Mouse (Mus musculus): ENCODE measurements around the gene Rfx6.

Rfx6 gene

DNA sequence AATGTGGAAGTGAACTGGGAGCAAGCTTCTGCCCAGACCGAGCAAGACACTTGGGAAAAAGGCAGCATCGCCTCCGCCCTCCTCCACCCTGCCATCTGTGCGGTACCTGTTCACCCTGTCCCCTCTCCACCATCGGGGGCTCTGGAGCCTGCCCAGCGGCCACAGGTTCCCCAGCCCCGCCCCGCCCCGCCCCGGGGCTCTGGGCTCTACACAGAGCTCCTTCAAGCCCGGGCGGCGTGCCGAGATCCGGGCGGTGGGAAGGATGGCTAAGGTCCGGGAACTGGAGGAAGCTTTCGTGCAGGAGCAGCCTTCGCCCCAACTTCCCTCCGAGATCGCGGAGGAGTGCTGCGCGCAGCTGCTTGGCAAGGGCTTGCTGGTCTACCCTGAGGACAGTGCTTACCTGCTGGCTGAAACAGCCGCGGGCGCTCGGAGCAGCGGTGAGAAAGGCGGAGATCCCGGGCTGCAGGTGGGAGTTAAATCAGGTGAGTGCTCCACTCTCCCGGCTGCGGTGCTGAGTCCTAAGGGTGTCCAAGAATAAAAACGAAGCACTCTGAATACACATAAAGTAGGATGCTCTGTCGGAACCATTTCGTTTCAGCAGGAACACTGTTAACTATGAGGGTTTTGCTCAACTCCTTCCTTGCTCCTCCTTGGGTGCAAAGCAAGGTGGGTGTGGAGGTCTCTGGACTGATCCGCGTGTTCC is at the start of gene Rfx6:
Rfx6 (plus strand) TSS at position 209 of the 703 bp plus-strand sequence.
- no peak for DNase-seq

DNA sequence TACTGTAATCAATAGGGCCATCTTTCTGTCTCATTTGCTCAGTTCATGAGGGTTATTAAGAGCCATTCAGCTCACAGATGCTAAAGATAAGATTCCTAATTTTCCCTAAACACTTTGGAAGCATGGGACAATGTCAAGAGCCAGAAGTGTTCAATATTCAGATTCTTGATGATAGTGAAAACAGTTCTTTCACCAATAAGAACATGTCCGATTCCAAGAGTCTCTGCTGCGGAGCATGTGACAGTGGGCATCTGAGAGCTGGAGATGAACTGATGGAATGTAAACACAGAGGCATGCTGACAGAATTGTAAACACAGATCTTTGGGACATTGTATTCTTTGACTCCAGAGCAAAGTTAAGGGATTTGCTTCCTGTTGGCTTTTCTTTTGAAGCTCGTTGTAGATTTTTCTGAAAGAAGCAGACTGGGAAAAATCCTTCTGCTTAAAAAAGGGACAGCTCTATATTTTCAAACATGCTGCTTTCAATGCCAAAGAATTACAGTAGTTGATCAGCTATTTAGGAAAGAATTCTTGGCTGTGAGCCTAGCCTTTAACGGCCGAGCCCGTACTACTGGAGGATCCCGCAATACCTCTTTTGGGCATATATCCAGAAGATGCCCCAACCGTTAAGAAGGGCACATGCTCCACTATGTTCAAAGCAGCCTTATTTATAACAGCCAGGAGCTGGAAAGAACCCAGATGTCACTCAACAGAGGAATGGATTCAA is 46.0 kb upstream of the Rfx6 start, which contains the start of gene Gprc6a:
Gprc6a (minus strand) TSS at position 51 of the 726 bp plus-strand sequence.
- DNase-seq: peak; percentile 6

DNA sequence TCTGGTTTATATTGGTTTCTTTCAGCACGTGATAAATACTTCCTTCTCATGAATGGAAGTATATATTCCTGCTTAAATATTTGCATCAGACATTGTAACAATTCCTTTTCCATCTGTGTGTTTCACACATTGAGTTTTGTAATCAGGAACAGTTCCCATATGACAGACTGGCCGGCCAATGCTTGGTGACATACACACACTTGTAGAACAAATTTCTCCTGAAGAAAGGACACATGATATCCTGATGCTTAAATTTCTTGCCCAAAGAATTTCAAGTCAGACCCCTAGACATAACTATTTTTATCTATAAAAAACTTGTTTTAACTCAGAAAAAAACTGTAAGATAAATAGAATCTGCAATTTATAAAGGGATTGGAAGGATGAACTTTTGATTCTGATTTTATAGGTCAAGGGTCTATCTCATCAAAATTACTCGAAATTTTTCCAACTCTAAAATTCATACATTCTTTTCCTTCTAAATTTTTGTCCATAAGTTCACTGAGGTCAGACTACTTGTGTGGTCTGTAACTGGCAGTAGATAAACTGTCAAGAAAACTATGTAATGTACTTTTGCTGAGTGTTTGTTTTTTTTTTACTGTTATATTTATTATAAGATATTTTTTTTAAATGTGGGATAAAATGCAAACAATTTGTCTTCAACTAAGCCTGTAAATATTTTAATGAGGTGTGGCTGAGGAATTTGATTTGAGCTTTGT is 27.9 kb upstream of the Rfx6 start:
- DNase-seq: no peak

DNA sequence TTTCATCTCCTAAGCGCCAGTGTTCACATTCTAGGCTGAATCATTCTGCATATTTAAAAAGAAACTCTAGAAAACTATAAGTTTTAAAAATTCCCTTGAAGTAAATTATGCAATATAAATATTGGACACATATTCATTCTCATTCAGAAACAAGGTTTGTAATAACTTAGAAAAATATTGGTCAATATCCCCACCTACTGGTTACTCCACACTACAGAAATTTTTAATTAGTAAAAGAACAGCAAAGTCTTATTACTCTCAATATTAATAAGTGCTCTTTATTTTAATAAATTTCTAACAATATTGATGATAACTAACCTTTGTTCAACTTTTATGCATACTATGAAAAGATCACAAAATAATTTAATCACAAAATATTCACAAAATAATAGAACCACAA is 20.2 kb upstream of the Rfx6 start:
- DNase-seq: no peak

DNA sequence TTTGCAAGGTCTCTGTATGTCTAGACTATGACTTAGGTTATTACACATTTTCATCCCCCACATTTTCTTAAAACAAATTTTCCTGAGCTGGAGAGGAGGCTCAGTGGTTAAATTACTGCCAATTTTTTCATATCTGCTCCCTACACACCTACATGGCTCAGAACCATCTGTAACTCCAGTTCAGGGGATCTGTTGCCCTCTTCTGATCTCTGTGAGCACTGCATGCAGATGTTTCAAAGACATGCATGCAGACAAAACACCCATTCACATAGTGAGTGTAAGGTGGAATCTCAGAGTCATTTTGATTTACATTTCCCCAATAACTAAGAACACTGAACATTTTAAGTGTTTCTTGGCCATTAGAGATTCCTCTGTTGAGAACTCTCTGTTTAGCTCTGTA is 8.2 kb upstream of the Rfx6 start:
- no peak for DNase-seq

DNA sequence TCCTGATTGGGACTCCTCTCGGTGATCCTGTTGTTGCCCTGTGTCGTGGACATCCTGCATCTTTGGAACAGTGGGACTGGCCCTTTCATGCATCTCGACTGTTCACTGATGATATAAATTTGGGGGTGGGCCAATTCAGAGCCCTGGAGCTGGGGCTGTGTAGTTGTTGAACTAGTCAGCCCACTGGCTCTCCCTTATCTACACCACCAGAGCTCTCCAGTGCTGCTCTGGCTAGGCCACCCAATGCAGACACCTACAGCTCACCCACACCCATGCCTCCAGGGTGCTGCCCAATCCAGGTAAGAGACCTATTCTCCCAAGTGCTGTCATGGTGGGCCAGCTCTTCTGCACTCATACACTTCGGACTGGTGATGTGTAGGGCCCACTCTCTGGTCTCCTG is 6.0 kb upstream of the Rfx6 start:
- DNase-seq: no peak

DNA sequence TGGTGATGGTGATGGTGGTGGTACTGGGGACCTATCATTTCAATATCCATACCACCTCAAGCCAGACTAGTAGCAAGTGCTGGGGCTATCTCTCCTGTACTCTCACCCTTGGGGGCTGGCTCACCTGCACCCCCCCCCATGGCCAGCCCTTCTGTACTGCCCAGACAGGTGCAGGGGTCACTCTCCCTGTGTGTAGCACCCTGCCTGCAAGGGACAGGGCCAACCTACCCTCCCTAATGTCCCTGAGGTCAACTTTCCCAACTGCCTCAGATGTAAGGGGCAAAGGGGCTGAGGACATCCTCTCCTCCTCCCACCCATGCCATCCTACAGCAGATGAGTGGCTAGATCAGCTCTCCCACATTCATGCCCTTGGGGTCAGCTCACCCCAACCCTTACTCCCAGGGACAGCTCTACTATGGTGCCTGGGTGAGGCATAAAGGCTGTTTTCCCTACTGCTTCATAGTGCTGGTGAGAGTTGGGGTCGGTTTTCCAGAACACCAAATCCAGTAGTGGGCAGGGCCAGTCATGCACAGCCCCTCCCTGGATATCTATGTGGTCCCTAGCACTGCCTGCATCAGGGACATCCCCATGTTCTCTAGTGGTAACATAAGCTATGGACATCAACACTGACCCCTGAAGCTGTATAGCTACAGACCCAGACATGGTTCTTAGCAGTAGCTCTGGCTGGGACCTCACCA is 5.3 kb upstream of the Rfx6 start:
- DNase-seq: no peak

DNA sequence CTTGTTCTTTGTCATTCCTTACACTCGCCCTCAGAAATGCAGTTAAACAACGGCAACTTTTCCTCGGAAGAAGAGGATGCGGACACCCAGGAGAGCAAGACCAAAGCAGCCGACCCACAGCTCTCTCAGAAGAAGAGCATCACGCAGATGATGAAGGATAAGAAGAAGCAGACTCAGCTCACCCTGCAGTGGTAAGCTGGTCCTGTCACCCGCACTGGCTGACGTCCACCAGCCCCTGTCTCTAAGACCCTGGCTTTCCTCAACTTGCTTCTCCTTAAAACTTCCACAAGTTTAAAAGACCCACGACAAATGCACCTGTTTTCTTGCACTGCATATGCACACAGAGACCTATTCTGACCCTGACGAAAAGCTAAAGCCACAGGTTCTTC is 689 bp downstream of the Rfx6 start:
- no peak for DNase-seq

DNA sequence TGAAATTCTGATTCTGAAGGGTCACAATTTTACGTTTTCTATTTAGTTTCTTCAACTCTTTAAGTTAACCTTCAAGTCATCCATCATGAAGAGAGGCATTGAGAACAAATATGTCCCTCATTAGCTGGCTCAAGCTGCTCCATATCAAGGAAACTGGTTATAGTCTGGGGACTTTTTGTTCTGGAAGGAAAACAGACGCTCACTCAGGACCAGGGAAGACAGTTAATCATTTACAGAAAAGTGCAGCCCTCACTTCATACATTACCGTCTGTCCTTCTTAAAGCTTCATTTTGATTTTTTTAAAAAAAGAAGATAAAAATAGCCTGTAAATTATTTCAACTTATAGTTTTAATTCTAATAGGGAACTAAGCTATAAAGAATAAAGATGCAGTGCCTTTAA is 43.3 kb downstream of the Rfx6 start:
- no peak for DNase-seq

DNA sequence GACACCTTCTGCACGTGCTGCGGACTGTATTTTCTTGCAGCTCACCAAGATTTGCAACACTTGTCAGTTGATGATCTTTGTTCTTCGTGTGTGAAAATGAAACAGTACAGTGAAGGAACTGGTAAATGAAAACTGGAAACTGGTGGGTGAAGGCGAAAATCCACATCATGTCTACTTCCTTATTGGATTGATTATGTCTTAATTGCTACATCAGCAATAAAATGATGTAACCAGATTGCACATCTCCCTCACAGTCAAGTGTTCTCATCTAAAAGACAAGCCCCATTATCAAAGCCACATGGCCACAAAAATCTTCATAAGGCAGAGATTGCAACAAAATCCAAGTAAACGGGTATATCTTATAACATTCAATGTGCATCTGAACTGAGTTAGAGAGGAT is 83.9 kb downstream of the Rfx6 start:
- DNase-seq: no peak

DNA sequence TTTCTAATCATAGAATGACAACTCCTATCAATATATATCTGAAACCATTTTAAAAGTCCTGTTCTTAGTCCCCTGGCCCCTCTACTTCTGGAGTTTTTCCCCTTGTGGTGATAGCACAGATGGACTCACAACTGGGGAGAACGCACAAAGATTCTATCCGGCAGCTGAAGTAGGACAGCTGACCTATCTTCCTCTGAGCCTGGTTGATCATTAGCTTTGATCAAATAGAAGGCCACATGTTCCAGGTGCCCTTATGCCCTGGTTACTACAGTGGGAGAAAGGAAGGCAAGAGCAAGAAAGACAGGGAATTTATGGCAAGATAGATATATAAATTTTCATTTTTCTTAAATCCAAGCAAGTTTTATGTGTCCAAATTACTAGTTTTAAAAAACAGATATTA is 85.7 kb downstream of the Rfx6 start:
- DNase-seq: no peak

DNA sequence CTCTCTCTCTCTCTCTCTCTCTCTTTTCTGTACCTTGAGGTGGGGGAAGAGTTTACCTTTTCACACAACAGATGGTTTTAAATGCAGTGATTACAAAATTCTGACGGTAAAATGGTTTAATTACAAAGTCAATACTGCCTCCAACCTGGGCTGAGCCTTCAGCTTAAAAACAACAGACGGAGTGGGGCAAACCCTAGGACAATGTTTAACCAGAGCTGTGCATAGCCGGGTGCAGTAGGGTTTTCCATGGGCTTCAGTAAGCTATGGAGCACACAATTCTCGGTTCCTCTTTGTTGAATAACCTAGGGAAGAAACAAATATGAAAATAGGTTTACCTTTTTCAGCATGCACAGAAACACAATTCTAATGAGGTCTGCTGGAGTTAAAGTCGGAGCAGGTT is 90.9 kb downstream of the Rfx6 start:
- no peak for DNase-seq

DNA sequence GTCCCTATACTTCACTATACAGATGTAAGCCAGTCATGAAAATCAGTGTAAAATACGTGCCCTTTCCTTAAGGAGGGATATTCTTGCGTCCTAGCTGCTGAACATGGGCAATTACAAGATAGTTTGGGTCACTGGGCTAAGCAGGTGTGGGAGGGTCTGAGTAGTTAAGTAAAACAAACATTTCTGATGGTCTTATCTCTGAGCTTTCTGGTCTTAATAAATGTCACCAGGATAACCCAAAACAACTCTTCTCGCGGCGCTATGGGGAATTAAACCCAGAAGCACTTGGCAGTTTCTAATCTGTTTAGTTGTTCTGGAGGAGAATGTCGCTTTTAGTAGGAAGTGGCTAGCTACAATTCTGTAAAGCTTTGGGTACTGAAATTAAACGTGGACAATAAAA is 91.7 kb downstream of the Rfx6 start:
- DNase-seq: no peak

DNA sequence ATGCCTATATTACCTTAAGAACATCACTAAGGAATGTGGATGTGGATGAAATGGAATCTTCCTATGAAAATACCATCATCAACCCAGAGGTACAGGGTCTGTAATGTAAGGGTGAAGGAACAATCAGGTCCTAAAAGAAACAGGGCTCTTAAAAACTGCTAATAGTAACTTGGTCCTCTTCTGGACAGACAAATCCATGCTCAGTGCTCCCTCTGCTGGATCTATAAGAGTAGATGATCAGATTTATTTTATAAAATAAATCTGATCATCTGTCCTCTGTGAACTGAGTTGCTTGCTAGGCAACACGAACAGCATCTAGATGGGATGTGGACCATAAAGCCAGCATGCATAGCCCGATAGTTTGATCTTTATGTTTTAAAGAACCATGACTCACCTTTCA is 102.1 kb downstream of the Rfx6 start:
- no peak for DNase-seq
